Mouse (Mus musculus) hindbrain, embryonic 13.5 days (tissue): Measurements from ENCODE around the gene Olfr1510. TPM values are rescaled to one million over a fixed set of nuclear protein-coding genes. Genes with fewer than 3 reads are reported as not detected.

ENCODE experiments used
- polyA plus RNA-seq: library from polyadenylated mRNA; unstranded; fragments of >200 nt; fragmentation: Nextera tagmentation; extraction: Ambion mirVana; gene quantifications from 2 replicates; pipeline ENCODE4 v1.2.1, GENCODE M21; 2015

The Olfr1510 gene
- polyA plus RNA-seq, 1 experiment from 2014 or later = not detected

Other genes with a start within 250 kb of the Olfr1510 start
- 55.0 and 57.1 TPM in 2 replicates for gene Supt16, start 217.0 kb downstream of the Olfr1510 start, polyA plus RNA-seq
- gene Chd8, start 156.6 kb downstream of the Olfr1510 start, polyA plus RNA-seq = 42.4 and 43.8 TPM in 2 replicates
- gene Tox4, start 135.2 kb downstream of the Olfr1510 start, polyA plus RNA-seq = 55.5 and 59.6 TPM in 2 replicates
- gene Rab2b, start 134.8 kb downstream of the Olfr1510 start, polyA plus RNA-seq = 57.4 and 61.8 TPM in 2 replicates
- 48.1 and 51.5 TPM in 2 replicates for gene Mettl3, start 109.2 kb downstream of the Olfr1510 start, polyA plus RNA-seq
- gene Sall2, start 85.6 kb downstream of the Olfr1510 start, polyA plus RNA-seq = 46.2 and 49.5 TPM in 2 replicates
- not detected in 2 replicates for gene Olfr1513, start 58.0 kb downstream of the Olfr1510 start, polyA plus RNA-seq
- gene Olfr1512, start 35.2 kb downstream of the Olfr1510 start, polyA plus RNA-seq = 0.12 and 0.21 TPM in 2 replicates
- 0.18 and 0.87 TPM in 2 replicates for gene Olfr1511, start 17.0 kb downstream of the Olfr1510 start, polyA plus RNA-seq
- not detected in 2 replicates for gene Olfr1509, start 28.6 kb upstream of the Olfr1510 start, polyA plus RNA-seq
- not detected in 2 replicates for gene Olfr1508, start 53.1 kb upstream of the Olfr1510 start, polyA plus RNA-seq
- not detected in 2 replicates for gene Olfr1507, start 81.4 kb upstream of the Olfr1510 start, polyA plus RNA-seq